Mouse (Mus musculus) lung, embryonic 14.5 days (tissue): ENCODE results near the gene Pacrg. TPM values are rescaled to one million over a fixed set of nuclear protein-coding genes. Genes with fewer than 3 reads are reported as not detected.
A peak's percentile ranks its signal among the peaks of the same experiment; 100 is the strongest.

ENCODE experiments used
- ATAC-seq: fragments of 200-750 bp; cut with Nextera tagmentation; 2 replicates; pipeline ENCODE4 v1.8.0; 2017; ENCODE audit warnings: mild to moderate bottlenecking, moderate TSS enrichment, moderate library complexity; ENCODE audit not compliant: insufficient read depth
- DNase-seq: peaks from one replicate; pipeline ENCODE4 v3.0.0-alpha.2; 2015
- H3K27ac ChIP-seq: fragments of 300-500 bp; sonication (generic); 2 replicates; pipeline ENCODE4 v1.5.1; 2014; ENCODE audit warnings: low read depth, mild to moderate bottlenecking, moderate library complexity
- H3K27me3 ChIP-seq: fragments of 300-500 bp; sonication (generic); 2 replicates; pipeline ENCODE4 v1.6.1; 2014; ENCODE audit warnings: low read length, control low read depth; ENCODE audit not compliant: insufficient read depth
- H3K36me3 ChIP-seq: fragments of 300-500 bp; sonication (generic); 2 replicates; pipeline ENCODE4 v1.6.1; 2014; ENCODE audit warnings: control low read depth; ENCODE audit not compliant: insufficient read depth
- H3K4me1 ChIP-seq: fragments of 300-500 bp; sonication (generic); 2 replicates; pipeline ENCODE4 v1.6.1; 2014; ENCODE audit warnings: antibody characterized with exemption, control low read depth; ENCODE audit not compliant: insufficient read depth
- H3K4me2 ChIP-seq: fragments of 300-500 bp; sonication (generic); 2 replicates; pipeline ENCODE4 v1.6.1; 2014; ENCODE audit warnings: mild to moderate bottlenecking
- H3K4me3 ChIP-seq: fragments of 300-500 bp; sonication (generic); 2 replicates; pipeline ENCODE4 v1.5.1; 2014; ENCODE audit warnings: low read depth, low read length
- H3K9ac ChIP-seq: fragments of 300-500 bp; sonication (generic); 2 replicates; pipeline ENCODE4 v1.6.1; 2014
- H3K9me3 ChIP-seq: fragments of 300-500 bp; sonication (generic); 2 replicates; pipeline ENCODE4 v1.6.1; 2016; ENCODE audit warnings: low read depth, low read length, control low read depth
- CTCF ChIP-seq: IDR thresholded peaks from 2 replicates; pipeline ENCODE4 v1.5.1; 2016; ENCODE audit warnings: antibody characterized with exemption, low read depth
- WGBS: fragments of 180-500 bp; shearing (Covaris S2); extraction: QIAGEN DNeasy Blood & Tissue Kit; methylation state at CpG from one replicate; pipeline ENCODE4 v1.1.7; 2014; 5-methylcytosine and 5-hydroxymethylcytosine counted together
- polyA plus RNA-seq: library from polyadenylated mRNA; unstranded; fragments of >200 nt; fragmentation: Nextera tagmentation; extraction: Ambion mirVana; gene quantifications from 2 replicates; pipeline ENCODE4 v1.2.1, GENCODE M21; 2014

Gene Pacrg
- polyA plus RNA-seq, result 2.2 and 2.4 TPM in 2 replicates

GRCm38 (mm10) chr17:10840148-10840707 lies at the start of gene Pacrg, which contains the start of gene Prkn:
Gene Pacrg, minus strand, starts transcription at chr17:10840311.
Gene Prkn, plus strand, starts transcription at chr17:10840384.
- H3K36me3 ChIP-seq, result no peaks in the 10 kb centered on the region
- no peaks in the 10 kb centered on the region for H3K4me1 ChIP-seq
- H3K4me3 ChIP-seq, result peak within 1 kb of the TSS; percentile 72
- DNase-seq, result peak; percentile 100
- ATAC-seq, result peak; percentile 96
- 0% methylated on average over 54 of the region's 58 CpGs for WGBS
- no peaks in the 10 kb centered on the region for H3K9me3 ChIP-seq
- H3K27me3 ChIP-seq, result 0 out of 2 replicates have a peak, but pooled peaks cover 3% of the 10 kb centered on the region
- H3K27ac ChIP-seq, result 0 out of 2 replicates have a peak within 1 kb of the TSS, but pooled peaks have one; percentile 8
- TF ChIP-seq CTCF, result no peak
- peak within 1 kb of the TSS; percentile 81 for H3K4me2 ChIP-seq
- peak within 1 kb of the TSS; percentile 68 for H3K9ac ChIP-seq

DNA sequence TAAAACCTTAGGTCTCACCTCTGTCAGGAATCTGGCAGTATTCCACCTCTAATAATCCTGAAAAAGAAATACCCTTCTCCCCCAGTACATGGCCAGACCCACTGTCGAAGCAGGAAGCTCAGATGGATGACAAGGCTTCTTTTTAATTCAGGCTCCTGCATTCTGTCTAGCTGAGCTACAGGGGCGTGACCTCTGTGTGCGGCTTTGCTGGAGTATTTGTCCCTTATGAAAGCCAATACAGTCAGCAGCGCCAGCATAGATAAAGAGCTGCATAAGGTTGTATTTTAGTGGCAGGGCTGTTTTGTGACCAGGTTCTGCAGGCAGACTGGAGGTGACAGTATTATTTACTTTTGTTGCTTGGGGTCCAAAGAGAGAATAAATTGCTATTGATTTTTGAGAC lies 47.8 kb upstream of the Pacrg start:
- ATAC-seq (no peak), DNase-seq (no peak)
- no peak overlapping the region for H3K9ac ChIP-seq
- no peaks in the 10 kb centered on the region for H3K4me1 ChIP-seq
- no peak overlapping the region for H3K27ac ChIP-seq
- H3K36me3 ChIP-seq, result no peaks in the 10 kb centered on the region
- H3K9me3 ChIP-seq, result no peaks in the 10 kb centered on the region
- no peak for TF ChIP-seq CTCF
- 38% methylated on average over 4 of the region's 4 CpGs for WGBS
- H3K27me3 ChIP-seq, result no peaks in the 10 kb centered on the region
- no peak overlapping the region for H3K4me2 ChIP-seq
- H3K4me3 ChIP-seq, result no peak overlapping the region

DNA sequence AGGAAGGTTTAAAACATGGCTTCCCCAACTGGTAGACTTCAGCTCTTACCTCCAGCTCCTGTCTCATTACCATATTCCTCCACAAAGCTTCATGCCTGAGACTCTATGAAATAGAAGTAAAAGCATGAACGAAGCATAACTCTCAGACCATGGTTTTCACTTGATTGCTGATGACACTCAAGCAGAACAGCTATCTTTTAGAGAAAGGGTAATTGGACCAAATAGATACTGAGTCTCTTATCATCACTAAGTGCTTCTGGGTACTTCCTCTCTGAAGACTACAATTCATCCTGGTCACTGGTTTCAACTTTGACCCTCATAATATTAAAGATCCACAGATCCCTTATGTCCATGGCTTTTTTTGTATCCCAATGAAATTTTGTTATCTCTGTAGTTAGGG lies 42.1 kb upstream of the Pacrg start:
- WGBS, result 70% methylated on average over 1 of the region's 1 CpGs
- no peaks in the 10 kb centered on the region for H3K27me3 ChIP-seq
- H3K27ac ChIP-seq, result no peak overlapping the region
- no peak for DNase-seq
- no peak overlapping the region for H3K4me2 ChIP-seq
- H3K36me3 ChIP-seq, result no peaks in the 10 kb centered on the region
- H3K4me1 ChIP-seq, result no peaks in the 10 kb centered on the region
- H3K9me3 ChIP-seq, result no peaks in the 10 kb centered on the region
- no peak for TF ChIP-seq CTCF
- H3K9ac ChIP-seq, result no peak overlapping the region
- H3K4me3 ChIP-seq, result no peak overlapping the region
- ATAC-seq, result no peak

DNA sequence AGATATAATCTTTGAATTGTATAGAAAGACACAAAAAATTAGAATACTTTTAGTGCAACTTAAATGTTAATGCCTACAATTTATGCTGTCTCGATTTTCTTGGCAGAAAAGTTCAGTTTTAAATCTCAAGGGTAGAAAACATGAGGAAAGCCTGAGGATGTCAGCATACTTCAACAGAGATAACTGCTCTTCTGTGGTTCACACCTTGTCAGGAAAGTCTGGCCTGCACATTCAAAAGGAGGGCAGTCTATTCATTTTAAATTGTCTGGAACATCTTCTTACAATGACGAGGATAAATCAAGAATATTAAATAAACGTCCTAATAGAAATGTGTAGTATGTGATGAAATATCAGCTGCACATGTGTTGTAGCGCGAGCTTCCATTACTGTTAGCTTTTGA lies 38.9 kb upstream of the Pacrg start:
- ATAC-seq, result no peak
- Histone ChIP-seq H3K27ac (no peak overlapping the region), H3K4me1 (no peaks in the 10 kb centered on the region), H3K9me3 (no peaks in the 10 kb centered on the region), H3K4me2 (no peak overlapping the region), H3K27me3 (no peaks in the 10 kb centered on the region), H3K36me3 (no peaks in the 10 kb centered on the region), H3K9ac (no peak overlapping the region), H3K4me3 (no peak overlapping the region)
- TF ChIP-seq CTCF, result no peak
- 61% methylated on average over 5 of the region's 5 CpGs for WGBS
- DNase-seq, result no peak

GRCm38 (mm10) chr17:10874208-10875187 lies 34.4 kb upstream of the Pacrg start:
- Histone ChIP-seq H3K4me2 (no peak overlapping the region), H3K36me3 (no peaks in the 10 kb centered on the region), H3K27ac (no peak overlapping the region), H3K4me1 (no peaks in the 10 kb centered on the region), H3K9me3 (no peaks in the 10 kb centered on the region), H3K9ac (no peak overlapping the region), H3K27me3 (no peaks in the 10 kb centered on the region), H3K4me3 (no peak overlapping the region)
- DNase-seq (no peak), ATAC-seq (no peak)
- TF ChIP-seq CTCF, result no peak
- WGBS, result 69% methylated on average over 7 of the region's 7 CpGs

GRCm38 (mm10) chr17:10854207-10854606 lies 14.1 kb upstream of the Pacrg start:
- no peak for TF ChIP-seq CTCF
- Histone ChIP-seq H3K4me1 (no peaks in the 10 kb centered on the region), H3K36me3 (no peaks in the 10 kb centered on the region), H3K9ac (no peak overlapping the region), H3K4me2 (no peak overlapping the region), H3K27ac (no peak overlapping the region), H3K27me3 (no peaks in the 10 kb centered on the region), H3K4me3 (no peak overlapping the region), H3K9me3 (no peaks in the 10 kb centered on the region)
- 79% methylated on average over 3 of the region's 3 CpGs for WGBS
- ATAC-seq (no peak), DNase-seq (peak; percentile 15)

- no peaks in the 10 kb centered on the region for H3K9me3 ChIP-seq
- H3K9ac ChIP-seq, result peak overlapping the region; percentile 68
- no peaks in the 10 kb centered on the region for H3K36me3 ChIP-seq
- H3K4me2 ChIP-seq, result peak overlapping the region; percentile 81
- 0 out of 2 replicates have a peak, but pooled peaks cover 3% of the 10 kb centered on the region for H3K27me3 ChIP-seq
- ATAC-seq, result peak; percentile 55
- peak; percentile 81 for DNase-seq
- 2% methylated on average over 20 of the region's 20 CpGs for WGBS
- peak overlapping the region; percentile 72 for H3K4me3 ChIP-seq
- H3K27ac ChIP-seq, result no peak overlapping the region
- H3K4me1 ChIP-seq, result no peaks in the 10 kb centered on the region
- TF ChIP-seq CTCF, result peak; percentile 60
Observed at GRCm38 (mm10) chr17:10840731-10841201, 655 bp upstream of the Pacrg start.
